Comparison of ENCODE assay signal across 8 mouse cellular contexts in genomic region chr12:28248749-28249148, GRCm38 (mm10).
A peak's percentile ranks its signal among the peaks of the same experiment; 100 is the strongest.
DNase-seq lines count a peak whose midpoint lies in the region; ATAC-seq and TF ChIP-seq lines count a peak whose summit lies in the region.

No protein-coding gene starts in this region.

- no peak overlapping the region for H3K4me2 ChIP-seq in hindbrain, postnatal 0 days (ENCODE audit: low read depth, low read length)

- no peaks in the 10 kb centered on the region for H3K4me1 ChIP-seq in hindbrain, postnatal 0 days (ENCODE audit: insufficient read depth, low read length)
- H3K4me1 ChIP-seq in hindbrain, embryonic 10.5 days (replicated peaks), result no peaks in the 10 kb centered on the region
- H3K4me1 ChIP-seq in MEL (ENCODE audit: control insufficient read depth in 1 of 2, insufficient read depth in 2 of 2, low read length in 2 of 2), result no peaks in the 10 kb centered on the region
- no peaks in the 10 kb centered on the region for H3K4me1 ChIP-seq in embryonic facial prominence, embryonic 10.5 days

- no peak for DNase-seq in hindbrain, postnatal 0 days (ENCODE audit: low spot score)
- no peak for DNase-seq in hindbrain, embryonic 10.5 days (ENCODE audit: low spot score)
- peak; percentile 1 for DNase-seq in MEL (ENCODE audit: low read depth, low spot score)
- DNase-seq in embryonic facial prominence, embryonic 10.5 days (ENCODE audit: low spot score), result peak; percentile 32
- peak; percentile 10 for DNase-seq in left cerebral cortex, postnatal 4 days
- no peak for DNase-seq in spleen, postnatal 4 days (ENCODE audit: low spot score in 2 of 2)
- no peak for DNase-seq in cerebellum, postnatal 4 days (ENCODE audit: low spot score in 2 of 2)

- H3K79me2 ChIP-seq in MEL (ENCODE audit: control insufficient read depth, insufficient read depth, low read length, poor library complexity), result no peaks in the 10 kb centered on the region

- no peak for TF ChIP-seq EP300 in MEL (IDR thresholded peaks at IDR 0.05; ENCODE audit: low read depth in 1 of 2, low read length in 2 of 2)

- TF ChIP-seq POLR2A in MEL (IDR thresholded peaks at IDR 0.05; ENCODE audit: control insufficient read depth in 1 of 2, insufficient read depth in 1 of 2, low read depth in 1 of 2, low read length in 2 of 2, poor library complexity in 1 of 2), result no peak

- no peak overlapping the region for H3K4me3 ChIP-seq in hindbrain, postnatal 0 days (ENCODE audit: low read length)
- H3K4me3 ChIP-seq in hindbrain, embryonic 10.5 days, result no peak overlapping the region
- no peak overlapping the region for H3K4me3 ChIP-seq in MEL (ENCODE audit: control insufficient read depth in 1 of 2, insufficient read depth in 1 of 2, low read depth in 2 of 2, low read length in 2 of 2)
- no peak overlapping the region for H3K4me3 ChIP-seq in embryonic facial prominence, embryonic 10.5 days

- TF ChIP-seq CTCF in hindbrain, postnatal 0 days (IDR thresholded peaks at IDR 0.05; ENCODE audit: low read depth), result peak; percentile 52
- peak in 1 of 3 experiments; percentile 37; a peak in 3 of 6 replicates for TF ChIP-seq CTCF in MEL (IDR thresholded peaks at IDR 0.05 in 2 of 3, conservative IDR thresholded peaks at IDR 0.05 in 1 of 3; ENCODE audit: control insufficient read depth in 1 of 3, insufficient read depth in 1 of 3, low read depth in 2 of 3, low read length in 3 of 3, poor library complexity in 1 of 3, severe bottlenecking in 1 of 3)

- H3K9ac ChIP-seq in hindbrain, postnatal 0 days (replicated peaks; ENCODE audit: low read length), result no peak overlapping the region
- H3K9ac ChIP-seq in MEL (ENCODE audit: control insufficient read depth, low read depth, low read length, poor library complexity, severe bottlenecking), result no peak overlapping the region

- H3K9me3 ChIP-seq in hindbrain, postnatal 0 days (ENCODE audit: low read length), result no peaks in the 10 kb centered on the region
- H3K9me3 ChIP-seq in hindbrain, embryonic 10.5 days, result 0 out of 2 replicates have a peak, but pooled peaks cover 2% of the 10 kb centered on the region
- H3K9me3 ChIP-seq in MEL (replicated peaks; ENCODE audit: insufficient read depth, low read length), result no peaks in the 10 kb centered on the region
- H3K9me3 ChIP-seq in embryonic facial prominence, embryonic 10.5 days, result 0 out of 2 replicates have a peak, but pooled peaks cover 3% of the 10 kb centered on the region

- no peak overlapping the region for H3K27ac ChIP-seq in hindbrain, postnatal 0 days
- H3K27ac ChIP-seq in hindbrain, embryonic 10.5 days, result no peak overlapping the region
- H3K27ac ChIP-seq in MEL (ENCODE audit: control insufficient read depth, low read depth, low read length), result no peak overlapping the region
- H3K27ac ChIP-seq in embryonic facial prominence, embryonic 10.5 days (replicated peaks), result no peak overlapping the region

- H3K36me3 ChIP-seq in hindbrain, postnatal 0 days (ENCODE audit: insufficient read depth, low read length), result no peaks in the 10 kb centered on the region
- no peaks in the 10 kb centered on the region for H3K36me3 ChIP-seq in hindbrain, embryonic 10.5 days
- H3K36me3 ChIP-seq in MEL (ENCODE audit: control insufficient read depth in 1 of 2, insufficient read depth in 2 of 2, low read length in 2 of 2), result no peaks in the 10 kb centered on the region
- H3K36me3 ChIP-seq in embryonic facial prominence, embryonic 10.5 days (replicated peaks), result no peaks in the 10 kb centered on the region

- no peaks in the 10 kb centered on the region for H3K27me3 ChIP-seq in hindbrain, postnatal 0 days (ENCODE audit: insufficient read depth, low read length)
- no peaks in the 10 kb centered on the region for H3K27me3 ChIP-seq in hindbrain, embryonic 10.5 days (ENCODE audit: insufficient read depth, poor library complexity, severe bottlenecking)
- no peaks in the 10 kb centered on the region for H3K27me3 ChIP-seq in MEL (ENCODE audit: control insufficient read depth in 1 of 2, insufficient read depth in 2 of 2, low read length in 2 of 2)
- no peaks in the 10 kb centered on the region for H3K27me3 ChIP-seq in embryonic facial prominence, embryonic 10.5 days (replicated peaks; ENCODE audit: low read depth, poor library complexity, severe bottlenecking)

- no peak for ATAC-seq in hindbrain, postnatal 0 days
- no peak for ATAC-seq in granulocyte monocyte progenitor cell, adult 5-6 weeks (replicated peaks; ENCODE audit: poor library complexity, severe bottlenecking)

- intact Hi-C loops in left cerebral cortex, postnatal 4 days (cut with DNase I), result no loop called here

- TF ChIP-seq RAD21 in MEL (IDR thresholded peaks at IDR 0.05; ENCODE audit: low read depth, low read length), result no peak

- 61% methylated on average over 3 of the region's 3 CpGs for WGBS in hindbrain, postnatal 0 days
- WGBS in hindbrain, embryonic 10.5 days, result 61% methylated on average over 3 of the region's 3 CpGs
- 67% methylated on average over 3 of the region's 3 CpGs for WGBS in embryonic facial prominence, embryonic 10.5 days

TF ChIP-seq in MEL, 35 proteins besides CTCF, POLR2A, EP300 and RAD21:
- TF ChIP-seq E2F4 (IDR thresholded peaks at IDR 0.05; ENCODE audit: borderline replicate concordance, low read depth, low read length) (no peak), KAT2A (conservative IDR thresholded peaks at IDR 0.05; ENCODE audit: low read depth, low read length) (no peak), ZC3H11A (IDR thresholded peaks at IDR 0.05; ENCODE audit: low read depth, low read length) (no peak), MAZ (IDR thresholded peaks at IDR 0.05; ENCODE audit: low read depth, low read length) (no peak), ELF1 (IDR thresholded peaks at IDR 0.05; ENCODE audit: low read depth, low read length) (no peak), CHD1 (IDR thresholded peaks at IDR 0.05; ENCODE audit: low read depth, low read length) (no peak), ETS1 (IDR thresholded peaks at IDR 0.05; ENCODE audit: low read depth, low read length) (no peak), TAL1 (IDR thresholded peaks at IDR 0.05; ENCODE audit: low read length) (no peak), ZNF384 (IDR thresholded peaks at IDR 0.05; ENCODE audit: low read depth, low read length) (no peak), NRF1 (IDR thresholded peaks at IDR 0.05; ENCODE audit: insufficient read depth, low read depth, low read length, poor library complexity, severe bottlenecking) (no peak), HCFC1 (IDR thresholded peaks at IDR 0.05; ENCODE audit: low read depth, low read length) (no peak)
TF ChIP-seq in MEL: peak in this region for 0.

Comparison
In these comparisons a context has a peak if more than half of its experiments do, and no peak if none do; other contexts are left out.
1. DNase-seq: peak in MEL (single experiment), embryonic facial prominence, embryonic 10.5 days (single experiment) and left cerebral cortex, postnatal 4 days (single experiment); none in hindbrain, postnatal 0 days (single experiment), hindbrain, embryonic 10.5 days (single experiment), spleen, postnatal 4 days (0 of 2) and cerebellum, postnatal 4 days (0 of 2).